ENCODE assay signal across 9 mouse cellular contexts in genomic region chr1:176699793-176700192, GRCm38 (mm10).
DNase-seq lines count a peak whose midpoint lies in the region; ATAC-seq lines count a peak whose summit lies in the region.
"Had no signal": no experiment of that assay in that cellular context is flagged by ENCODE, and none has a peak within 500 bp of the region (broad histone marks: within the 10 kb centered on the region; RNA-seq: fewer than 3 reads in every experiment).

No protein-coding gene starts in this region.

- H3K9ac ChIP-seq in kidney, embryonic 16.5 days (replicated peaks; ENCODE audit: low read length) = no peak overlapping the region

- H3K27ac ChIP-seq in kidney, embryonic 16.5 days (ENCODE audit: low read length) = no peak overlapping the region

- no peak overlapping the region for H3K4me3 ChIP-seq in kidney, embryonic 16.5 days (ENCODE audit: low read length)
- H3K4me3 ChIP-seq: megakaryocyte, embryonic 14.5 days had no signal

- H3K36me3 ChIP-seq in kidney, embryonic 16.5 days (ENCODE audit: insufficient read depth, low read length) = no peaks in the 10 kb centered on the region

- no peaks in the 10 kb centered on the region for H3K4me1 ChIP-seq in kidney, embryonic 16.5 days (ENCODE audit: insufficient read depth, low read length)
- H3K4me1 ChIP-seq: megakaryocyte, embryonic 14.5 days had no signal

- DNase-seq in kidney, adult 9 months = peak; percentile 33
- peak; percentile 35 for DNase-seq in adipocyte (ENCODE audit: low spot score)
- peak; percentile 76 to 85 for DNase-seq in cerebellum, postnatal 25 days
- peak; percentile 50 for DNase-seq in layer of hippocampus, adult 9-10 months (ENCODE audit: low spot score)
- peak; percentile 43 for DNase-seq in right cerebral cortex, adult 18-20 months
- DNase-seq in T-cell, adult 2 months (ENCODE audit: low spot score) = no peak

- H3K4me2 ChIP-seq in kidney, embryonic 16.5 days (replicated peaks; ENCODE audit: low read depth, low read length) = no peak overlapping the region

- ATAC-seq in kidney, embryonic 16.5 days (ENCODE audit: low FRiP score, low TSS enrichment) = no peak
- ATAC-seq in activated CD4-positive, CD25-positive, alpha-beta regulatory T cell, adult 4 months = no peak

- H3K9me3 ChIP-seq in kidney, embryonic 16.5 days (ENCODE audit: low read length) = no peaks in the 10 kb centered on the region

- H3K27me3 ChIP-seq in kidney, embryonic 16.5 days (ENCODE audit: insufficient read depth, low read length) = no peaks in the 10 kb centered on the region
- H3K27me3 ChIP-seq: megakaryocyte, embryonic 14.5 days had no signal
